Mouse (Mus musculus) lung, postnatal 0 days (tissue): ENCODE results near the gene Kcnk2. TPM values are rescaled to one million over a fixed set of nuclear protein-coding genes. Genes with fewer than 3 reads are reported as not detected.
"Not testable (repeated sequence)": the region's sequence is repeated elsewhere in the genome, so short reads cannot be mapped to it uniquely, and the experiment has no call there.

Source experiments
- ATAC-seq: fragments of 200-750 bp; cut with Nextera tagmentation; 2 replicates; pipeline ENCODE4 v1.8.0; 2017; ENCODE audit warnings: moderate library complexity
- DNase-seq: peaks from one replicate; pipeline ENCODE4 v3.0.0-alpha.2; 2016; ENCODE audit warnings: low spot score
- H3K27ac ChIP-seq: fragments of 300-500 bp; sonication (generic); 2 replicates; pipeline ENCODE4 v1.5.1; 2014; ENCODE audit warnings: antibody characterized with exemption, mild to moderate bottlenecking, low read length, mixed read lengths
- H3K27me3 ChIP-seq: fragments of 300-500 bp; sonication (generic); replicated peaks from 2 replicates; pipeline ENCODE4 v1.6.1; 2014; ENCODE audit warnings: low read length, mixed read lengths; ENCODE audit not compliant: insufficient read depth
- H3K36me3 ChIP-seq: fragments of 300-500 bp; sonication (generic); 2 replicates; pipeline ENCODE4 v1.6.1; 2014; ENCODE audit warnings: low read length, mixed read lengths; ENCODE audit not compliant: insufficient read depth
- H3K4me1 ChIP-seq: fragments of 300-500 bp; sonication (generic); 2 replicates; pipeline ENCODE4 v1.6.1; 2014; ENCODE audit warnings: antibody characterized with exemption, low read depth, low read length, mixed read lengths; ENCODE audit not compliant: insufficient read depth
- H3K4me2 ChIP-seq: fragments of 300-500 bp; sonication (generic); replicated peaks from 2 replicates; pipeline ENCODE4 v1.6.1; 2014; ENCODE audit warnings: low read depth, mild to moderate bottlenecking, low read length, moderate library complexity, mixed read lengths
- H3K4me3 ChIP-seq: fragments of 300-500 bp; sonication (generic); 2 replicates; pipeline ENCODE4 v1.5.1; 2014; ENCODE audit warnings: low read depth, low read length
- H3K9ac ChIP-seq: fragments of 300-500 bp; sonication (generic); replicated peaks from 2 replicates; pipeline ENCODE4 v1.6.1; 2014; ENCODE audit warnings: low read depth, mild to moderate bottlenecking
- H3K9me3 ChIP-seq: fragments of 300-500 bp; sonication (generic); 2 replicates; pipeline ENCODE4 v1.6.1; 2016; ENCODE audit warnings: low read length, mixed read lengths
- CTCF ChIP-seq: IDR thresholded peaks from 2 replicates; pipeline ENCODE4 v1.5.1; 2016; ENCODE audit warnings: antibody characterized with exemption, mild to moderate bottlenecking
- EP300 ChIP-seq: IDR thresholded peaks from 2 replicates; pipeline ENCODE4 v1.6.1; 2016; ENCODE audit warnings: antibody characterized with exemption, mild to moderate bottlenecking, control low read depth
- WGBS: fragments of 180-500 bp; shearing (Covaris S2); extraction: QIAGEN DNeasy Blood & Tissue Kit; methylation state at CpG from one replicate; pipeline ENCODE4 v1.1.7; 2014; 5-methylcytosine and 5-hydroxymethylcytosine counted together
- polyA plus RNA-seq: library from polyadenylated mRNA; unstranded; fragments of >200 nt; fragmentation: Nextera tagmentation; extraction: Ambion mirVana; gene quantifications from 2 replicates; pipeline ENCODE4 v1.2.1, GENCODE M21; 2015

The Kcnk2 gene
- polyA plus RNA-seq, 1 experiment from 2014 or later: 4.6 TPM

DNA sequence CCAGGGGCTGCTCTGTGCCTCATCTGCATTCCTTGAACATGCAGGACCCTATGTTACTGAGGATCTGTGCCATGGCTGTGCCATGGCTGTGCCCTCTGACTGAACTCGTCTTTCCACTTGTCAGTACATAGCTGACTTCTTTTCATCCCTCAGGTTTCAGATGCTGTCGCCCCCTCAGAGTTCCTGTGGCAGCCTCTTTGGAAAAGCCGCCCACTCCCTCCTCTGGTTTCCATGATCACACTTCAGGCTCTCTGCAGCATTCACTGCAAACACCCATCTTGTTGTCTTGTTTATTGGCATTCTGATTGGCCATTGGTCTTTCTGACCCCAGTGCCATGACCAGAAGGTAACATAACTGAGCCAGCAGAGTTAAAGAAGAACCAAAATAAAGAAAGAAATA, 111.2 kb downstream of the Kcnk2 start:
- Histone ChIP-seq H3K4me3 (no peak overlapping the region), H3K9ac (no peak overlapping the region), H3K9me3 (no peaks in the 10 kb centered on the region), H3K27me3 (no peaks in the 10 kb centered on the region), H3K27ac (no peak overlapping the region), H3K4me2 (no peak overlapping the region), H3K4me1 (no peaks in the 10 kb centered on the region), H3K36me3 (no peaks in the 10 kb centered on the region)
- ATAC-seq (no peak), DNase-seq (no peak)
- 45% methylated on average over 3 of the region's 3 CpGs for WGBS
- TF ChIP-seq CTCF (no peak), EP300 (no peak)

DNA sequence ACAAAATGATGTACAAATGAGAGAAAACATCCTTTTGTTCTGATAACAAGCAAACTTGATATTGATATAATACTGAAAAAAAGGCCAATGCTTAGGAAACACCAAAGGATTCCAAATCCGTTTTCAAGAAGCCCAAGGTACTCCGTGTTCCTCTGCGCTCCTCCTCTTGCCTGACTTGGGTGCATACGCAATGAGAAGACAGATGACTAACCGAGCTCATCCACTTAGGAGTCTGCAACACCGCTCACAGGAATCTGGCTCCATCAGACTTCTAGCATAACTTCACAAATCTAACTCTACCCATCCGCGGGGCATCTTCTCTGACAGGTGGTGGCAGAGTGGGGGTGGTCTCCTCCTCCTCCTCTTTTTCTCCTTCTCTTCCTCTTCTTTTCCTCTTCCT, 113.1 kb downstream of the Kcnk2 start:
- Histone ChIP-seq H3K27ac (no peak overlapping the region), H3K27me3 (no peaks in the 10 kb centered on the region), H3K4me2 (no peak overlapping the region), H3K9ac (no peak overlapping the region), H3K9me3 (no peaks in the 10 kb centered on the region), H3K4me1 (no peaks in the 10 kb centered on the region), H3K4me3 (no peak overlapping the region), H3K36me3 (no peaks in the 10 kb centered on the region)
- WGBS: 70% methylated on average over 8 of the region's 8 CpGs
- TF ChIP-seq EP300: no peak
- no peak for TF ChIP-seq CTCF
- DNase-seq (no peak), ATAC-seq (no peak)

DNA sequence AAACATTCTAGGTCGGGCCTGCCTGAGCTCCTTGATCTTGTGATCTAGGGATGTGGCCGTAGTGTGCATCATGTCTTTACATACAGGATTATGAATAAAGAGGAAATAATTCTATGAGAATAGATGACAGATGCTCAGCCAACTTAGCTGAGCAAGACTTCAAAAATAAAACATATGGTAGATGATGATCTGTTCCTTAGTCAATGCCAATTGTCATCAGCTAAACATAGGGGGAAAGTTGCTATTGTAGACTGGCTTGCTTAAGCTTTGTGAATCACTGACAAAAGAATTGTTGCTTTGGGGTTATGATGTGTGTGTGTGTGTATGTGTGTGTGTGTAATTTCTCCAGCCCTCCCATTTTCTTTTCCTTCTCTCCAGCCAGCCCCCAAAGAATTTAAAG, 129.8 kb downstream of the Kcnk2 start:
- peak; percentile 32; the same call in 1 of the 2 replicates for ATAC-seq

DNA sequence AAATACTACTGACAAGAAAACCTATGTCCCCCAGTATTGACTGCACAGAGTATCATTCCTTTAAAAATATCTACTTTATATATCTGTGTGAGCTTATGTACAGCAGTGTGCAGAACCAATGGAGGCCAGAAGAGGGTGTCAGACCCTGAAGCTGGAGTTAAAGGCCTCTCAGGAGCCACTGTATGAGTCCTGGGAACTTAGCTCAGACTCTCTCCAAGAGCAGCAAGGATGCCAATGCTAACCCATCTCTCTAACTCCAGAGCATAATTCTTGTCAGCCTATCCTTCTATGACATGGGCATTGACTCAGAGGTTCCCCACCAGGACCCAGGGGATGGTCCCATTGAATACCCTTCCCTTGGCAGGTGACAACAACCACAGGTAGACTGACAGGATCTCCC, 148.4 kb downstream of the Kcnk2 start:
- DNase-seq (no peak), ATAC-seq (no peak)
- Histone ChIP-seq H3K4me2 (no peak overlapping the region), H3K36me3 (no peaks in the 10 kb centered on the region), H3K9me3 (no peaks in the 10 kb centered on the region), H3K27ac (no peak overlapping the region), H3K4me3 (no peak overlapping the region), H3K9ac (no peak overlapping the region), H3K27me3 (no peaks in the 10 kb centered on the region), H3K4me1 (no peaks in the 10 kb centered on the region)
- TF ChIP-seq CTCF (no peak), EP300 (no peak)

More for the DNA sequence above, 129.8 kb downstream of the Kcnk2 start:
- no peaks in the 10 kb centered on the region for H3K9me3 ChIP-seq
- no peak overlapping the region for H3K27ac ChIP-seq
- no peaks in the 10 kb centered on the region for H3K36me3 ChIP-seq
- peak; percentile 68 for DNase-seq
- no peak overlapping the region for H3K9ac ChIP-seq
- no peak for TF ChIP-seq CTCF
- TF ChIP-seq EP300: no peak
- H3K4me1 ChIP-seq: no peaks in the 10 kb centered on the region
- no peaks in the 10 kb centered on the region for H3K27me3 ChIP-seq
- no peak overlapping the region for H3K4me2 ChIP-seq
- WGBS: 67% methylated on average over 2 of the region's 2 CpGs
- H3K4me3 ChIP-seq: no peak overlapping the region

DNA sequence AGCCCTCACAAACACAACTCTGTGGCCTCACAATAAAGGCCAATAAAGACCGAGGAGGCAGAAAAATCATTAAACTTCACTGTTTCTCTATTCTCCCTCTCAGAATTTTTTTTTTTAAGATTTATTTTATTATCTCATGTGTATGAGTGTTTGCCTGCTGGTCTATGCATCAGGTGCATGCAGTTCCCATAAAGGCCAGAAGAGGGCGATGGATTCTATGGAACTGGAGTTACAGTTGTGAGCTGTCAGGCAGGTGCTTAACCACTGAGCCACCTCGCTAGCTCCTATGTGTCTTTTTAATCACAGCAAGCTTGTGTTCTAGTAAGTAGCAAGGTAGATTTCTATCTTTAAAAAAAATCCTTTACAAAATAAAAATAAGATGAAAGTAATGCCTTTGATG, 148.9 kb downstream of the Kcnk2 start:
- DNase-seq (no peak), ATAC-seq (no peak)

GRCm38 (mm10) chr1:189243206-189243605, 158.9 kb downstream of the Kcnk2 start:
- H3K9ac ChIP-seq, H3K4me2 ChIP-seq, H3K27me3 ChIP-seq, H3K4me3 ChIP-seq, DNase-seq, H3K4me1 ChIP-seq, H3K27ac ChIP-seq, ATAC-seq, H3K36me3 ChIP-seq, H3K9me3 ChIP-seq: not testable (repeated sequence)
- 81% methylated on average over 2 of the region's 2 CpGs for whole genome bisulfite sequencing

More for the DNA sequence above, 148.9 kb downstream of the Kcnk2 start:
- Histone ChIP-seq H3K36me3 (no peaks in the 10 kb centered on the region), H3K27me3 (no peaks in the 10 kb centered on the region), H3K27ac (no peak overlapping the region), H3K4me1 (no peaks in the 10 kb centered on the region), H3K4me3 (no peak overlapping the region), H3K9me3 (no peaks in the 10 kb centered on the region), H3K4me2 (no peak overlapping the region), H3K9ac (no peak overlapping the region)
- 65% methylated on average over 3 of the region's 3 CpGs for WGBS
- peak; percentile 61 for TF ChIP-seq CTCF
- no peak for TF ChIP-seq EP300

- no peak overlapping the region for H3K4me3 ChIP-seq
- TF ChIP-seq CTCF (no peak), EP300 (no peak)
- H3K4me1 ChIP-seq: no peaks in the 10 kb centered on the region
- no peak overlapping the region for H3K4me2 ChIP-seq
- DNase-seq: no peak
- no peaks in the 10 kb centered on the region for H3K36me3 ChIP-seq
- H3K9ac ChIP-seq: no peak overlapping the region
- H3K27me3 ChIP-seq: no peaks in the 10 kb centered on the region
- H3K27ac ChIP-seq: no peak overlapping the region
- H3K9me3 ChIP-seq: no peaks in the 10 kb centered on the region
- no peak for ATAC-seq
- WGBS: 52% methylated on average over 5 of the region's 5 CpGs
Measured at GRCm38 (mm10) chr1:189235261-189235660, 166.8 kb downstream of the Kcnk2 start.
